Mouse (Mus musculus) urinary bladder, adult 18-20 months (tissue): Measurements from ENCODE around the gene Camta1.
A peak's percentile ranks its signal among the peaks of the same experiment; 100 is the strongest.
"Not testable (repeated sequence)": the region's sequence is repeated elsewhere in the genome, so short reads cannot be mapped to it uniquely, and the experiment has no call there.

Source experiments
- DNase-seq, 2 experiments: peaks; one replicate each; pipeline ENCODE4 v3.0.0; 2022; ENCODE audit warnings: low spot score in 2 of 2, mixed read lengths in 2 of 2

The Camta1 gene

GRCm38 (mm10) chr4:150933503-150933902 lies 928.2 kb downstream of the Camta1 start:
- no peak for DNase-seq

GRCm38 (mm10) chr4:150927789-150928188 lies 933.9 kb downstream of the Camta1 start:
- no peak for DNase-seq

- DNase-seq: no peak
These were observed 934.6 kb downstream of the Camta1 start for GRCm38 (mm10) chr4:150926924-150927705.

DNA sequence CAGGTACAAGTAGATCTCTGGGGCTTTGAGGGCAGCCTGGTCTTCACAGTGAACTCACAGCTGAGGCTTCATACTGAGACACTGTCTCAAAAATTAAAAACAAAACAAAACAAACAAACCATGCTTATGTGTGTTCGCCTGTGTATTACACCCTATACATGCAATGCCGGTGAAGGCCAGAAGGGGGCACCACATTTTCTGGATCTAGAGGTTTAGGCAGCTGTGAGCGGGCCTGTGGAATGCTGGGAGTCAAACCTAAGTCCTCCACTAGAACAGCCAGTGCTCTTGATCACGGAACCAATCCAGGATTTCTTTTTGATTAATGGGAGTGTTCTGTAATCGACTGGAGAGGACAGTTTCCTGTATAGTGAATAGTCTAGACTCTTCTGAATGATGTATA lies 935.8 kb downstream of the Camta1 start:
- no peak for DNase-seq

DNA sequence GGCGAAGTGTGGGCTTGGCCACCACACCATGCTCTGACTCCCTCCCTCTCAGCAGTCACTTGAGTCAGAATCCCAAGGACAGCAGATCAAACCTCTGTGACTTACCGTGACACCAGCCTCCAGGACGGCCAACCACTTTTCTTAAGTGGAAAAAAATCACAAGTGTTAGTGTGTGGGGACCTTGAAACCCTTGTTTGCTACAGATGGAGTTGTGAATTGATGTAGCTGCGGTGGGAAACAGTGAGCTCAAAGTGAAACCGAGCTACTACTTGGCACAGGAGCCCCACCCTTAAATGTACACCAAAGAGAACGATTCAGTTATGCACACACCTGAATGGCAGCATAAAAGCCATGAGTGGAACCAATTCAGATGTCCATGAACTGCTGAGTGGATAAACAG lies 936.7 kb downstream of the Camta1 start:
- DNase-seq: no peak

DNA sequence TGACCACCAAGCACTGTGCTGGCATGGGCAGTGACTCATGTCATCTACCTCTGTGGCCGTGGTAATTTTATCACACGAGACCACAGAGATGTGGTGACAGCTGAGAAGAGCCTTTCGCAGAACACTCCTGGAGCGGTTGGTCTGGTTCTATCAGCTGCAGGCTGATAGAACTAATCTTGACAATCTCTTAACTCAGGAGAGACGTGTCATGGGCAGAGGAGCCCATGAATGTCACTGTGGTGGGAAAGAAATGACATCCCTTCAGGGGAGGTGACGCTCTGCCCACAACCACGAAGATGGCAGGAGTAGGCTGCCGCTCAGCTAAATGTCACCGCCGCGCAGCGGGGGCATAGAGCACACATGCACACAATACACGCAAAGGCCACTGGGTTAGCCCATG lies 937.4 kb downstream of the Camta1 start:
- DNase-seq: no peak

DNA sequence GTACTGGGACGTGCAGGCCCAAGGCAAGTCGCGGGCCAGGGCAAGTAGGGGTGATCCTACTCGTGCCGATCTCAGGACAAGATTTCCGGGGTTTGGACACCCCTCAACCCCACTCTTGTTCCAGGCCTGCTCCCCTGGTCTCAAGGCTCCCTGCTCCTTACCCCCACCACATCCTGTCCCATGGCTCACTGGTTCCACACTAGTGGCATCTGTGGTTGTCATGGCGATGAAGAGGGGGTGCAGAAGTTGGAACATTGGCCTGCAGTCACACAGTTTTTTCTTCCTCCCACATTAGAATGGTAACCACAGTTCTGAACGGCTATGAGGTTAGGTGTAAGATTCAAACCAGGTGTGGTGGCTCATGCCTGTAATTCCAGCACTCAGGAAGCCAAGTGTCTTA lies 940.5 kb downstream of the Camta1 start:
- DNase-seq: no peak

DNA sequence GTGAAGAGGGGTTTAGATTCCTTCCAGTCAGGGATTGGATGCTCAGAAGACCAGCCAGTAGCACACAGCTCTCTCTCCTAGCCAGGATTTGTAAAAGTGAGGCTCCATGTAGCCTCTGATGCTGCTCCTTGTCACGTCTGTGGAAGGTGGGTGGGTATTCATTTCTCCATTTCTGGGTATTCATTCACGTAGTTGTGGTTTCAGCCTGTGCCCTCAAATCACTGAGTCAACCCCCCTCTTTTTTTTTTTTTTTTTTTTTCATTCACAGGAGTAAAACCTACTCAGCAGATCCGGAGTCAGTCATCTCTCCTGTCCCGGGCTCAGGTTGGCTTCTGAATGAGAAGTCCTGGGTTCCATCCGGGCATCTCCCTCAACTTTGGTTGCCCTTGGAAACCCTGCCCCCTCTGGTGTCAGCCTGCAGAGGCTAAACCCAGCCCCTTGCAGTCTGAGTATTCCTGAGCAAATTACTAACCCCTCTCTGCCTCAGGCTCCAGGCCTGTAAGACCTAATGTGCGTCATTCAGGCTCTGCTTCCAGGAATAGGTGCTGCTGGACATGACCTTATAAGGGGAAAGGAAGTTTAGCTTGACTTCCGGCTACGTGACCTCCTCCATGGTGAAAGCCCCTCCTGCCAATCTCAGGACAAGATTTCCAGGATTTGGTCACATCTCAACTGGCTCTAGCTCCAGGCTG lies 944.2 kb downstream of the Camta1 start:
- DNase-seq: no peak

- DNase-seq: no peak
These were observed 946.3 kb downstream of the Camta1 start for GRCm38 (mm10) chr4:150915181-150915906.

DNA sequence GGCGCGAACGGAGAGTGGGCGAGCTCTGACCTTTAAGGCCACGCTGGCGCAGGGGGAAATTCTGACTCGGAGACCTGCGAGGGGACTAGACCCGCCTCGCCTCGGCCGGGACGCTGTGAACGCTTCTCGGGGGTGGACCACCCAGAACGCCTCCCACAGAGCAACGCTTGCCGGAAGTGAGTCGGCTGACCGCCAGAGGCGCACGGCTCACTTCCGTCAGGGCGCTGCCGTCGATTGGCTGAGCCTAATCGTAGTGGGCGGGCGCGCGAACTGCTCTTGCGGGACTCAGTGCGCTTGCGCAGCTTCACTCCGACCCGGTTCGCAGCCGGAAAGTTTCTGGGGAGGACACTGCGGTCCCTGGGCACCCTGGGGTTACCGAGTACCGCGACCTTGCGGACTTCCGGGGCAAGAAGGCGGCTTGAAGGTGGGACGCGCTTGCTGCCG lies 947.4 kb downstream of the Camta1 start, which contains the start of the genes Park7 and Tnfrsf9:
Gene Park7 (minus strand): TSS at position 148 of the 444 bp plus-strand sequence.
Gene Tnfrsf9 (plus strand): TSS at position 273 of the 444 bp plus-strand sequence.
- peak; percentile 86 to 93 for DNase-seq

DNA sequence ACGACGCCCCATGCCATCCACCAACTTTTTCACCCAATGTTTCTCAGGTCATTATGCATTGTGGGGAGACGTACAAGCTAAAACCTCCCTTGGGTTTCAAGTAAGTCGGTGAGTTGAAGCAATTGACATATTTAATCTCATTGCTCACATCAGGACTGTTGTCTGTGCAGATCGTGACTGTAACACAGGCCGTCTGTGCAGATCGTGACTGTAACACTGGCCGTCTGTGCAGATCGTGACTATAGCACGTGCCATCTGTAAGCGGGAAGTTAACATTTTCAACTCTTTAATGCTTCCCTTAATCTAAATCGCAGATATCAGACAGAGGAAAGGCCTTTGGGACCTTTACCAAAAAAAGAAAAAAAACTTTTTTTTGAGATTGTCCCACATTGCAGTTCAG lies 947.9 kb downstream of the Camta1 start:
- DNase-seq: no peak

DNA sequence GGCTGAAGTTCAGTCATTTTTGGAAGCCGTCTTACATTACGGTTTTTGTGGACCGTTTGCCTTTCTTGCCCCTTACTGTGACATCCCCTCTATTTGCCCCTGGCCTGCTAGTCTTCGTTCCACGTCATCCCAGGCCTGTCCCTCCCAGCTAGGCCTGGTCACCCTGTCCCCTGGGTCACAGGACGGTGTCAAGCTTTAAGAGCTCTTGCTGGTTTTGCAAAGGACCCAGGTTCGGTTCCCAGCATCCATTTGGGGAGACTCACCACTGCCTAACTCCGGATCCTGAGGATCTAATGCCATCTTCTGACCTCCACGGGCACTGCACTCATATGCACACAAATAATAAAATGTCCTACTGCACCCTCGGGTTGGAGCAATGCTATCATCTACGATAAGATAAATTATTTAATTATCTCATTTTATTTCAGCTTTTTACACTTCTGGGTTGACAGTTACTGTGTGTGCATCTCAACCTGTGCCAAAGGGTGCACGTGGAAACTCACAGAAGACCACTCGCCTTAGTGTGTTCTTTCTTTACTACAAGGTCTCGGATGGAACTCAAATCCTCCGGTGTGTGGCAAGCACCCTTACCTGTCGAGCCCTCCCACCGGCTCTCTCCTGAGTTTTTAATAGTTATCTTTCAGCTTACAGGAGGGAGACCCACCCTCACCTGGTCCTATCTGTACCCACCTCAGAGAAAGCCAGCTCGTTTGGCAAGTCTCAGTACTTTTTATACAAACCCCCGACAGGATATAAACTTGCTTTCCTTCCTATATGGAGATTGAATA lies 951.3 kb downstream of the Camta1 start:
- no peak for DNase-seq

GRCm38 (mm10) chr4:150909451-150910156 lies 952.1 kb downstream of the Camta1 start:
- DNase-seq: peak; percentile 98 to 99

- DNase-seq: not testable (repeated sequence)
These were observed 953.2 kb downstream of the Camta1 start for GRCm38 (mm10) chr4:150908512-150908911.

GRCm38 (mm10) chr4:150907099-150907498 lies 954.6 kb downstream of the Camta1 start:
- DNase-seq: no peak

- no peak for DNase-seq
These were observed 958.5 kb downstream of the Camta1 start for GRCm38 (mm10) chr4:150903091-150903742.

DNA sequence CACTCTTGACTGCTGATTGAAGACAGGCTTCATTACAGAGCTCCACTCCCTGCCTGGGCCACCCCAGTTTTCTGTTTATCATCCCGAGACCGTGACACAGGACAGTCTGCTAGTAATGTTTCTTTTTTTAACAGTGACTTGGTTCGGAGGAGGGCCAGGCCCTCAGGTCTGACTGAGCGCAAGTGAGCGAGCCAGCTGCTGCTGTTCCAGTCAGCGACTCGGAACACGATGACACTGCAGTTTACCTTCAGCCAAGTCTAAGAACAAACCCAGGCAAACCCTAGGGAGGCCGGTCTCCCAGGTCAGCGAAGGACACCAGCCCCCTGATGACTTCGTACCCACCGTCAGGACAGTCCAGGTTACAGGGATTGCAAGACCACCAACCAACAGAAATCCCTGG lies 959.6 kb downstream of the Camta1 start:
- DNase-seq: no peak

GRCm38 (mm10) chr4:150901651-150902050 lies 960.0 kb downstream of the Camta1 start:
- peak in 1 of 2 experiments; percentile 46 for DNase-seq

- DNase-seq: no peak
These were observed 961.2 kb downstream of the Camta1 start for GRCm38 (mm10) chr4:150900486-150900885.

GRCm38 (mm10) chr4:150898716-150899365 lies 962.8 kb downstream of the Camta1 start:
- DNase-seq: peak in 1 of 2 experiments; percentile 54
